Mouse (Mus musculus) midbrain, embryonic 16.5 days (tissue): ENCODE measurements around the gene E2f8. TPM values are rescaled to one million over a fixed set of nuclear protein-coding genes. Genes with fewer than 3 reads are reported as not detected.

Experiments
- ATAC-seq: fragments of 200-750 bp; cut with Nextera tagmentation; 2 replicates; pipeline ENCODE4 v1.8.0; 2017; ENCODE audit warnings: moderate TSS enrichment
- H3K27ac ChIP-seq: fragments of 300-500 bp; sonication (generic); 2 replicates; pipeline ENCODE4 v1.5.1; 2014; ENCODE audit warnings: mild to moderate bottlenecking, low read length, mixed read lengths
- H3K27me3 ChIP-seq: fragments of 300-500 bp; sonication (generic); 2 replicates; pipeline ENCODE4 v1.6.1; 2014; ENCODE audit warnings: low read depth, low read length, mixed read lengths; ENCODE audit not compliant: control insufficient read depth, insufficient read depth
- H3K36me3 ChIP-seq: fragments of 300-500 bp; sonication (generic); 2 replicates; pipeline ENCODE4 v1.6.1; 2014; ENCODE audit warnings: mild to moderate bottlenecking, low read length, moderate library complexity, mixed read lengths; ENCODE audit not compliant: control insufficient read depth, insufficient read depth
- H3K4me1 ChIP-seq: fragments of 300-500 bp; sonication (generic); 2 replicates; pipeline ENCODE4 v1.6.1; 2014; ENCODE audit warnings: mild to moderate bottlenecking, low read length, mixed read lengths; ENCODE audit not compliant: control insufficient read depth, insufficient read depth
- H3K4me2 ChIP-seq: fragments of 300-500 bp; sonication (generic); 2 replicates; pipeline ENCODE4 v1.6.1; 2014; ENCODE audit warnings: mild to moderate bottlenecking, low read length, mixed read lengths
- H3K4me3 ChIP-seq: fragments of 300-500 bp; sonication (generic); 2 replicates; pipeline ENCODE4 v1.5.1; 2014; ENCODE audit warnings: low read depth, mild to moderate bottlenecking, low read length, moderate library complexity, mixed read lengths
- H3K9ac ChIP-seq: fragments of 300-500 bp; sonication (generic); 2 replicates; pipeline ENCODE4 v1.6.1; 2014; ENCODE audit warnings: low read depth, low read length, mixed read lengths
- H3K9me3 ChIP-seq: fragments of 300-500 bp; sonication (generic); replicated peaks from 2 replicates; pipeline ENCODE4 v1.6.1; 2014; ENCODE audit warnings: mild to moderate bottlenecking, low read length, mixed read lengths; ENCODE audit not compliant: control insufficient read depth, poor library complexity, severe bottlenecking
- WGBS: fragments of 180-500 bp; shearing (Covaris S2); extraction: QIAGEN DNeasy Blood & Tissue Kit; methylation state at CpG from one replicate; pipeline ENCODE4 v1.1.7; 2014; 5-methylcytosine and 5-hydroxymethylcytosine counted together
- polyA plus RNA-seq: library from polyadenylated mRNA; unstranded; fragments of >200 nt; fragmentation: Nextera tagmentation; extraction: Ambion mirVana; gene quantifications from 2 replicates; pipeline ENCODE4 v1.2.1, GENCODE M21; 2015

The E2f8 gene
- polyA plus RNA-seq, 1 experiment from 2014 or later: 1.5 TPM

- no peak overlapping the region for H3K27ac ChIP-seq
- H3K9me3 ChIP-seq: no peaks in the 10 kb centered on the region
- ATAC-seq: no peak
- WGBS: 3% methylated on average over 28 of the region's 28 CpGs
- H3K4me3 ChIP-seq: peak overlapping the region; percentile 70
- peak overlapping the region; percentile 100 for H3K4me2 ChIP-seq
- no peaks in the 10 kb centered on the region for H3K36me3 ChIP-seq
- H3K4me1 ChIP-seq: peaks cover 9% of the 10 kb centered on the region
- no peak overlapping the region for H3K9ac ChIP-seq
- peaks cover 26% of the 10 kb centered on the region for H3K27me3 ChIP-seq
These were observed 694 bp upstream of the E2f8 start for GRCm38 (mm10) chr7:48881971-48882609.

GRCm38 (mm10) chr7:48880591-48881481, 560 bp downstream of the E2f8 start:
- no peaks in the 10 kb centered on the region for H3K9me3 ChIP-seq
- H3K4me3 ChIP-seq: peak overlapping the region; percentile 70
- peak overlapping the region; percentile 52; the same call in 1 of the 2 replicates for H3K9ac ChIP-seq
- H3K27ac ChIP-seq: no peak overlapping the region
- ATAC-seq: peak; percentile 99
- under 1% methylated on average over 55 of the region's 77 CpGs for WGBS
- H3K4me2 ChIP-seq: peak overlapping the region; percentile 100
- peaks cover 26% of the 10 kb centered on the region for H3K27me3 ChIP-seq
- H3K36me3 ChIP-seq: no peaks in the 10 kb centered on the region
- H3K4me1 ChIP-seq: peaks cover 9% of the 10 kb centered on the region

- no peak overlapping the region for H3K27ac ChIP-seq
- H3K27me3 ChIP-seq: peaks cover 24% of the 10 kb centered on the region
- no peak overlapping the region for H3K9ac ChIP-seq
- no peak overlapping the region for H3K4me3 ChIP-seq
- no peaks in the 10 kb centered on the region for H3K9me3 ChIP-seq
- no peaks in the 10 kb centered on the region for H3K36me3 ChIP-seq
- ATAC-seq: no peak
- peaks cover 9% of the 10 kb centered on the region for H3K4me1 ChIP-seq
- 55% methylated on average over 3 of the region's 3 CpGs for WGBS
- no peak overlapping the region for H3K4me2 ChIP-seq
These were observed 1.8 kb downstream of the E2f8 start for GRCm38 (mm10) chr7:48879574-48879973.

- 94% methylated on average over 15 of the region's 15 CpGs for WGBS
- Histone ChIP-seq H3K36me3 (no peaks in the 10 kb centered on the region), H3K9me3 (no peaks in the 10 kb centered on the region), H3K27me3 (peaks cover 11% of the 10 kb centered on the region), H3K4me1 (peaks cover 9% of the 10 kb centered on the region), H3K4me3 (no peak overlapping the region), H3K9ac (no peak overlapping the region), H3K4me2 (no peak overlapping the region), H3K27ac (no peak overlapping the region)
- ATAC-seq: no peak
These were observed 3.5 kb downstream of the E2f8 start for GRCm38 (mm10) chr7:48877786-48878390.

GRCm38 (mm10) chr7:48876526-48876925, 4.9 kb downstream of the E2f8 start:
- ATAC-seq: no peak
- no peaks in the 10 kb centered on the region for H3K9me3 ChIP-seq
- no peak overlapping the region for H3K27ac ChIP-seq
- 69% methylated on average over 4 of the region's 4 CpGs for WGBS
- no peak overlapping the region for H3K9ac ChIP-seq
- H3K4me3 ChIP-seq: no peak overlapping the region
- H3K36me3 ChIP-seq: no peaks in the 10 kb centered on the region
- no peaks in the 10 kb centered on the region; the same call in 1 of the 2 replicates for H3K27me3 ChIP-seq
- H3K4me1 ChIP-seq: peaks cover 3% of the 10 kb centered on the region
- no peak overlapping the region for H3K4me2 ChIP-seq

- Histone ChIP-seq H3K36me3 (no peaks in the 10 kb centered on the region), H3K27me3 (no peaks in the 10 kb centered on the region), H3K4me1 (no peaks in the 10 kb centered on the region), H3K9ac (no peak overlapping the region), H3K4me2 (no peak overlapping the region), H3K27ac (no peak overlapping the region), H3K9me3 (no peaks in the 10 kb centered on the region), H3K4me3 (no peak overlapping the region)
- 92% methylated on average over 14 of the region's 14 CpGs for WGBS
- no peak for ATAC-seq
These were observed 6.3 kb downstream of the E2f8 start for GRCm38 (mm10) chr7:48875096-48875495.

GRCm38 (mm10) chr7:48871292-48871691, 10.1 kb downstream of the E2f8 start:
- H3K4me2 ChIP-seq: no peak overlapping the region
- H3K4me3 ChIP-seq: no peak overlapping the region
- no peak overlapping the region for H3K9ac ChIP-seq
- H3K27ac ChIP-seq: no peak overlapping the region
- no peaks in the 10 kb centered on the region for H3K27me3 ChIP-seq
- peaks cover 2% of the 10 kb centered on the region; the same call in 1 of the 2 replicates for H3K4me1 ChIP-seq
- H3K36me3 ChIP-seq: no peaks in the 10 kb centered on the region
- ATAC-seq: no peak
- H3K9me3 ChIP-seq: no peaks in the 10 kb centered on the region
- 93% methylated on average over 11 of the region's 11 CpGs for WGBS

- 95% methylated on average over 21 of the region's 21 CpGs for WGBS
- Histone ChIP-seq H3K4me2 (no peak overlapping the region), H3K9ac (no peak overlapping the region), H3K27ac (no peak overlapping the region), H3K27me3 (no peaks in the 10 kb centered on the region), H3K4me3 (no peak overlapping the region), H3K4me1 (peaks cover 2% of the 10 kb centered on the region; the same call in 1 of the 2 replicates), H3K9me3 (no peaks in the 10 kb centered on the region), H3K36me3 (no peaks in the 10 kb centered on the region)
- no peak for ATAC-seq
These were observed 10.7 kb downstream of the E2f8 start for GRCm38 (mm10) chr7:48870579-48871180.
